ENCODE assay signal across 9 mouse cellular contexts in the genomic region with DNA sequence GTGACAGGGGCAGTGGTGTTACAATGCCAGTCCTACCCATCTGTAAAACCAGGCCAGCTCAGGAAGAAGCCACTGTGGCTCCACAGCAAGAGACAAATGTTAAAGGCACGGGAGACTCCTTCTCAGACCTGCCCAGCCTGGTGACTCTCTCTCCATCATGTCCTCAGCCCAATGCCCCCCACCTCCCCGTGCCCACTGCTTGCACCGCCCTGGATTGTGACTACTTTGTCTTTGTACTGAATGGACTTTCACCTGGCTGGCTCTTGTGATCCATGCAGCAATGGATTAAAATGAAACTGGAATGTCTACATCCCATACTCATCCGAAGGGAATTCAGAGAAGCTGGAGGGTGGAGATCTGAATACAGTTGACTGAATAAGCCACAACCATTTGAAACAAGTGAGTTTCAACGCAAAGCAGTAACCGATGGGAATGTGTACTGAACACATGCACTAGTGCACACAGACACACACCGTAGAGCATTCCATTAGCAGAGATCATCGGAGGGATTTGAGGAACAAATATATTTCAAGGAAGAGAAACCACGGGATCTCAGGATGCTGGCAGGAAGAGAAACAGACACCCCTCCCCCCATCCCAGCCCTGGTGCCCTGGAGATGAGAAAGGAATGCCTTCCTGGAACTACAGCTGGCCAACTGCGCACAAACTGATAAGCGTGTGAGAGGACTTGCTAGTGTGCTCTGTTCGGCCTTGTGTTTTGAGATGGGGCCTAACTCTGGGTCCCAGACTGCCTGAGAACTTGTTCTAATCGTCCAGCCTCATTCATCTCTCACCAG. TPM values are rescaled to one million over a fixed set of nuclear protein-coding genes. Genes with fewer than 3 reads are reported as not detected.
DNase-seq lines count a peak whose midpoint lies in the region; ATAC-seq and TF ChIP-seq lines count a peak whose summit lies in the region.
"Had no signal": no experiment of that assay in that cellular context is flagged by ENCODE, and none has a peak within 500 bp of the region (broad histone marks: within the 10 kb centered on the region; RNA-seq: fewer than 3 reads in every experiment).

No protein-coding gene starts in this region.

- no peak overlapping the region for H3K9ac ChIP-seq in neural tube, embryonic 15.5 days (replicated peaks)
- 0 out of 2 replicates have a peak overlapping the region, but pooled peaks have one; percentile 25 for H3K9ac ChIP-seq in heart, embryonic 14.5 days (ENCODE audit: low read length)
- peak overlapping the region; percentile 65 for H3K9ac ChIP-seq in liver, embryonic 14.5 days (replicated peaks)
- H3K9ac ChIP-seq: hindbrain, embryonic 15.5 days had no signal

- no peak overlapping the region for H3K4me3 ChIP-seq in neural tube, embryonic 15.5 days (replicated peaks)
- no peak overlapping the region for H3K4me3 ChIP-seq in heart, embryonic 14.5 days (ENCODE audit: control insufficient read depth in 1 of 2, insufficient read depth in 1 of 2, low read depth in 1 of 2, low read length in 2 of 2)
- H3K4me3 ChIP-seq in liver, embryonic 14.5 days (ENCODE audit: insufficient read depth in 1 of 2, low read depth in 2 of 2, low read length in 2 of 2): peak overlapping the region; percentile 1 to 14; a peak in 2 of 4 replicates
- H3K4me3 ChIP-seq: hindbrain, embryonic 15.5 days had no signal

- peaks cover 12% of the 10 kb centered on the region for H3K4me1 ChIP-seq in neural tube, embryonic 15.5 days
- H3K4me1 ChIP-seq in heart, embryonic 14.5 days (ENCODE audit: control insufficient read depth in 2 of 2, insufficient read depth in 2 of 2, low read length in 2 of 2): peaks cover 34 to 43% of the 10 kb centered on the region in 2 experiments
- H3K4me1 ChIP-seq in liver, embryonic 14.5 days (replicated peaks; ENCODE audit: control insufficient read depth in 2 of 2, insufficient read depth in 2 of 2, low read length in 1 of 2): peaks cover 57 to 75% of the 10 kb centered on the region in 2 experiments

- no peak for TF ChIP-seq CTCF in liver, embryonic 14.5 days (IDR thresholded peaks at IDR 0.05; ENCODE audit: low read depth)

- WGBS in neural tube, embryonic 15.5 days: 48% methylated on average over 13 of the region's 13 CpGs
- 31% methylated on average over 13 of the region's 13 CpGs for WGBS in heart, embryonic 14.5 days
- WGBS in liver, embryonic 14.5 days (ENCODE audit: insufficient replicate concordance): 31% methylated on average over 13 of the region's 13 CpGs

- no peaks in the 10 kb centered on the region for H3K9me3 ChIP-seq in neural tube, embryonic 15.5 days (replicated peaks)
- H3K9me3 ChIP-seq in heart, embryonic 14.5 days (ENCODE audit: control insufficient read depth, low read length): no peaks in the 10 kb centered on the region
- no peaks in the 10 kb centered on the region for H3K9me3 ChIP-seq in liver, embryonic 14.5 days (ENCODE audit: control insufficient read depth, low read length)
- H3K9me3 ChIP-seq: hindbrain, embryonic 15.5 days had no signal

- no peak overlapping the region; the same call in 1 of the 2 replicates for H3K27ac ChIP-seq in neural tube, embryonic 15.5 days (replicated peaks)
- peak overlapping the region; percentile 53 to 82 for H3K27ac ChIP-seq in heart, embryonic 14.5 days (replicated peaks in 1 of 2; ENCODE audit: control insufficient read depth in 1 of 2, insufficient read depth in 1 of 2, low read depth in 2 of 2, low read length in 2 of 2)
- peak overlapping the region; percentile 95 for H3K27ac ChIP-seq in liver, embryonic 14.5 days
- H3K27ac ChIP-seq: hindbrain, embryonic 15.5 days had no signal

- no peak overlapping the region for H3K4me2 ChIP-seq in neural tube, embryonic 15.5 days
- H3K4me2 ChIP-seq in heart, embryonic 14.5 days (ENCODE audit: low read length): peak overlapping the region; percentile 35
- peak overlapping the region; percentile 66 for H3K4me2 ChIP-seq in liver, embryonic 14.5 days (ENCODE audit: low read depth)
- H3K4me2 ChIP-seq: hindbrain, embryonic 15.5 days had no signal

- no peak for ATAC-seq in neural tube, embryonic 15.5 days (ENCODE audit: low FRiP score)
- ATAC-seq in heart, embryonic 14.5 days (ENCODE audit: insufficient number of reproducible peaks, insufficient read depth, low FRiP score, low read depth): peak; percentile 64
- ATAC-seq in liver, embryonic 14.5 days (ENCODE audit: insufficient read depth): peak; percentile 93
- no peak for ATAC-seq in frontal cortex, adult (ENCODE audit: low TSS enrichment)

- TF ChIP-seq EP300 in liver, embryonic 14.5 days (IDR thresholded peaks at IDR 0.05; ENCODE audit: low read depth): peak; percentile 94

- H3K27me3 ChIP-seq in neural tube, embryonic 15.5 days (replicated peaks): no peaks in the 10 kb centered on the region
- no peaks in the 10 kb centered on the region for H3K27me3 ChIP-seq in heart, embryonic 14.5 days (ENCODE audit: control insufficient read depth, insufficient read depth, low read length)
- H3K27me3 ChIP-seq in liver, embryonic 14.5 days (ENCODE audit: control insufficient read depth, insufficient read depth, low read length): no peaks in the 10 kb centered on the region
- H3K27me3 ChIP-seq: hindbrain, embryonic 15.5 days had no signal

- DNase-seq in neural tube, embryonic 10.5 days (ENCODE audit: extremely low spot score, low spot score): peak; percentile 40
- peak; percentile 81 to 87 (median 83) for DNase-seq in liver, embryonic 14.5 days (ENCODE audit: low read depth in 3 of 3, low spot score in 3 of 3)
- DNase-seq in gastrocnemius, adult 18-20 months (ENCODE audit: low spot score): no peak
- no peak for DNase-seq in frontal cortex, postnatal 14 days (ENCODE audit: low spot score in 2 of 2)
- no peak for DNase-seq in layer of hippocampus, adult 18-20 months (ENCODE audit: low spot score in 2 of 2)

- H3K36me3 ChIP-seq in neural tube, embryonic 15.5 days: no peaks in the 10 kb centered on the region
- no peaks in the 10 kb centered on the region for H3K36me3 ChIP-seq in heart, embryonic 14.5 days (ENCODE audit: control insufficient read depth, insufficient read depth, low read length)
- no peaks in the 10 kb centered on the region for H3K36me3 ChIP-seq in liver, embryonic 14.5 days (replicated peaks; ENCODE audit: control insufficient read depth, insufficient read depth, low read depth)
- H3K36me3 ChIP-seq: hindbrain, embryonic 15.5 days had no signal

RNA-seq across cellular contexts. Expression of gene Fam163a, which starts 17.6 kb away (rescaled TPM):
- 5.2 and 5.6 TPM in 2 replicates for polyA plus RNA-seq in neural tube, embryonic 15.5 days (2015; fragmentation: Nextera tagmentation; extraction: Ambion mirVana)
- 2.4 and 2.6 TPM in 2 replicates for polyA plus RNA-seq in heart, embryonic 14.5 days (2014; fragmentation: Nextera tagmentation; extraction: Ambion mirVana)
- polyA plus RNA-seq in liver, embryonic 14.5 days (2012; rRNA removed): 0.01 TPM in 2 replicates
- polyA plus RNA-seq in liver, embryonic 14.5 days (2014; fragmentation: Nextera tagmentation; extraction: Ambion mirVana): not detected in 2 replicates
- total RNA-seq in gastrocnemius, adult 18-20 months (2021): not detected
- 10 to 100 TPM; 13.6 to 14.1 TPM for total RNA-seq in layer of hippocampus, adult 18-20 months (2021)

Comparison
In these comparisons a context has a peak if more than half of its experiments do, and no peak if none do; other contexts are left out.
1. DNase-seq: peak in neural tube, embryonic 10.5 days (single experiment) and liver, embryonic 14.5 days (3 of 3); none in gastrocnemius, adult 18-20 months (single experiment), frontal cortex, postnatal 14 days (0 of 2) and layer of hippocampus, adult 18-20 months (0 of 2).
2. ATAC-seq: peak in heart, embryonic 14.5 days (single experiment) and liver, embryonic 14.5 days (single experiment); none in neural tube, embryonic 15.5 days (single experiment) and frontal cortex, adult (single experiment).
3. H3K4me3 ChIP-seq: peak in liver, embryonic 14.5 days (2 of 2); none in neural tube, embryonic 15.5 days (single experiment) and heart, embryonic 14.5 days (0 of 2).